Mouse (Mus musculus): ENCODE measurements at regions not wholly inside any gene's neighbourhood (a gene's known extent, or its start where the extent isn't known, plus 50 kb on each side); places are given as distances from the start of the nearest gene placed in this dataset.

- no peak overlapping the region for H3K27ac ChIP-seq (ENCODE audit: low read depth, low read length)
- no peaks in the 10 kb centered on the region for H3K27me3 ChIP-seq (ENCODE audit: control insufficient read depth, insufficient read depth, low read length)
- no peaks in the 10 kb centered on the region for H3K9me3 ChIP-seq (replicated peaks; ENCODE audit: control insufficient read depth, low read length)
- no peak for ATAC-seq (replicated peaks; ENCODE audit: insufficient number of reproducible peaks, low FRiP score, low TSS enrichment)
- H3K36me3 ChIP-seq (ENCODE audit: control insufficient read depth, insufficient read depth, low read length), result no peaks in the 10 kb centered on the region
- H3K9ac ChIP-seq (ENCODE audit: low read depth, low read length), result no peak overlapping the region
- WGBS (ENCODE audit: insufficient replicate concordance), result 57% methylated on average over 6 of the region's 6 CpGs
- no peak overlapping the region for H3K4me3 ChIP-seq (ENCODE audit: low read depth, low read length)
- no peak overlapping the region for H3K4me2 ChIP-seq
- H3K4me1 ChIP-seq (ENCODE audit: control insufficient read depth, insufficient read depth, low read length), result no peaks in the 10 kb centered on the region
Measured at GRCm38 (mm10) chr12:26562858-26563257, 93.9 kb downstream of the Cmpk2 start.

DNA sequence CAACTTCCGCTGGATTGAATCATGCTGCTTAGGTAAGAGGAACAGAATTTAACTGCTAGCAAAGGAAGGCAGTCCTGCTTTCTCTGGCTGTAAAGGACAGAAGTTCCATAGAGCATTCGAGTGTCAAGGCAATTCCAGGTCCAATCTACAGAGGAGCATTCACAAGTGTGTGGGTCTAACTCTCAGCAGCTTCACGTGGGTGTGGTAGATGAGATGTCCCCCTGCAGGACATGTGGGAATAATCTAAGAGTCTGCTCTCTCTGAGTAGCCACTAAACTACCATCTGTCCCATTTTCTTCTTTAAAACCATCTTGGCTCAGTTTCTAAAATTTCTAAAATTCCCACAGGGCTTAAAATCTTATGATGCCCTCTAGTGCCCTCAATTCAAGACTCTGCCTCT lies 90.6 kb downstream of the Cmpk2 start:
- ATAC-seq (replicated peaks; ENCODE audit: insufficient number of reproducible peaks, low FRiP score, low TSS enrichment), result no peak
- Histone ChIP-seq H3K4me3 (ENCODE audit: low read depth, low read length) (no peak overlapping the region), H3K9me3 (replicated peaks; ENCODE audit: control insufficient read depth, low read length) (no peaks in the 10 kb centered on the region), H3K36me3 (ENCODE audit: control insufficient read depth, insufficient read depth, low read length) (no peaks in the 10 kb centered on the region), H3K9ac (ENCODE audit: low read depth, low read length) (no peak overlapping the region), H3K27me3 (ENCODE audit: control insufficient read depth, insufficient read depth, low read length) (no peaks in the 10 kb centered on the region), H3K27ac (ENCODE audit: low read depth, low read length) (no peak overlapping the region), H3K4me1 (ENCODE audit: control insufficient read depth, insufficient read depth, low read length) (no peaks in the 10 kb centered on the region), H3K4me2 (no peak overlapping the region)
- WGBS (ENCODE audit: insufficient replicate concordance), result 76% methylated on average over 3 of the region's 3 CpGs

GRCm38 (mm10) chr12:26557411-26557810 lies 88.4 kb downstream of the Cmpk2 start:
- H3K4me2 ChIP-seq, result no peak overlapping the region
- no peak overlapping the region for H3K4me3 ChIP-seq (ENCODE audit: low read depth, low read length)
- H3K9me3 ChIP-seq (replicated peaks; ENCODE audit: control insufficient read depth, low read length), result no peaks in the 10 kb centered on the region
- no peaks in the 10 kb centered on the region for H3K36me3 ChIP-seq (ENCODE audit: control insufficient read depth, insufficient read depth, low read length)
- no peaks in the 10 kb centered on the region for H3K4me1 ChIP-seq (ENCODE audit: control insufficient read depth, insufficient read depth, low read length)
- 0% methylated on average over 4 of the region's 4 CpGs for WGBS (ENCODE audit: insufficient replicate concordance)
- no peak overlapping the region for H3K9ac ChIP-seq (ENCODE audit: low read depth, low read length)
- no peak overlapping the region for H3K27ac ChIP-seq (ENCODE audit: low read depth, low read length)
- H3K27me3 ChIP-seq (ENCODE audit: control insufficient read depth, insufficient read depth, low read length), result no peaks in the 10 kb centered on the region
- ATAC-seq (replicated peaks; ENCODE audit: insufficient number of reproducible peaks, low FRiP score, low TSS enrichment), result no peak

GRCm38 (mm10) chr12:26551168-26551926 lies 82.3 kb downstream of the Cmpk2 start:
- 69% methylated on average over 10 of the region's 10 CpGs for WGBS (ENCODE audit: insufficient replicate concordance)
- Histone ChIP-seq H3K36me3 (ENCODE audit: control insufficient read depth, insufficient read depth, low read length) (no peaks in the 10 kb centered on the region), H3K4me2 (no peak overlapping the region), H3K4me1 (ENCODE audit: control insufficient read depth, insufficient read depth, low read length) (no peaks in the 10 kb centered on the region), H3K27ac (ENCODE audit: low read depth, low read length) (no peak overlapping the region), H3K9ac (ENCODE audit: low read depth, low read length) (no peak overlapping the region), H3K27me3 (ENCODE audit: control insufficient read depth, insufficient read depth, low read length) (no peaks in the 10 kb centered on the region), H3K4me3 (ENCODE audit: low read depth, low read length) (no peak overlapping the region), H3K9me3 (replicated peaks; ENCODE audit: control insufficient read depth, low read length) (peaks cover 4% of the 10 kb centered on the region; the same call in 1 of the 2 replicates)
- ATAC-seq (replicated peaks; ENCODE audit: insufficient number of reproducible peaks, low FRiP score, low TSS enrichment), result no peak

DNA sequence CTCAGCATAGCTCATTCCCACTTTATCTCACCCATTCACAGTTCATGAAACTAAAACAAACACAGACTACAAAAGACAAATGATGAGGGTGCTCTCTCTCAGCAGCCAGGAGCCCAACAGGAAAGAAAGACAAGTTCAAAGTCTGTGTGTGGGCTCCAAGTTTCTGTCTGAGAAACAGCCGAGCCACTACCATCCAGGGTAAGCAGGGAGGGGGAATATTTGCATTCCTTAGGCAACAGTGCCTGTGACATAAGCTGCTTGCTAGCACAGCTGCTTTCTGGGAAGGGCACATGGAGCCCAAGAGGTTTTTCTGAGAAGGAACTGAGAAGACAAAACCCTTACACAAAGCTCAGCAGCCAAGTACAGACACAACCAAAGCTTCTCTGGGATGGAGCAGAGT lies 78.5 kb downstream of the Cmpk2 start:
- ATAC-seq (replicated peaks; ENCODE audit: insufficient number of reproducible peaks, low FRiP score, low TSS enrichment), result no peak
- no peaks in the 10 kb centered on the region for H3K27me3 ChIP-seq (ENCODE audit: control insufficient read depth, insufficient read depth, low read length)
- no peak overlapping the region for H3K9ac ChIP-seq (ENCODE audit: low read depth, low read length)
- WGBS (ENCODE audit: insufficient replicate concordance), result 22% methylated on average over 1 of the region's 1 CpGs
- H3K4me2 ChIP-seq, result no peak overlapping the region
- H3K36me3 ChIP-seq (ENCODE audit: control insufficient read depth, insufficient read depth, low read length), result no peaks in the 10 kb centered on the region
- H3K4me3 ChIP-seq (ENCODE audit: low read depth, low read length), result no peak overlapping the region
- H3K27ac ChIP-seq (ENCODE audit: low read depth, low read length), result no peak overlapping the region
- H3K4me1 ChIP-seq (ENCODE audit: control insufficient read depth, insufficient read depth, low read length), result no peaks in the 10 kb centered on the region
- H3K9me3 ChIP-seq (replicated peaks; ENCODE audit: control insufficient read depth, low read length), result peaks cover 4% of the 10 kb centered on the region; the same call in 1 of the 2 replicates

GRCm38 (mm10) chr12:26546361-26546760 lies 77.4 kb downstream of the Cmpk2 start:
- Histone ChIP-seq H3K9me3 (replicated peaks; ENCODE audit: control insufficient read depth, low read length) (peaks cover 4% of the 10 kb centered on the region; the same call in 1 of the 2 replicates), H3K4me1 (ENCODE audit: control insufficient read depth, insufficient read depth, low read length) (no peaks in the 10 kb centered on the region), H3K9ac (ENCODE audit: low read depth, low read length) (no peak overlapping the region), H3K4me3 (ENCODE audit: low read depth, low read length) (no peak overlapping the region), H3K36me3 (ENCODE audit: control insufficient read depth, insufficient read depth, low read length) (no peaks in the 10 kb centered on the region), H3K27me3 (ENCODE audit: control insufficient read depth, insufficient read depth, low read length) (no peaks in the 10 kb centered on the region), H3K4me2 (no peak overlapping the region), H3K27ac (ENCODE audit: low read depth, low read length) (no peak overlapping the region)
- ATAC-seq (replicated peaks; ENCODE audit: insufficient number of reproducible peaks, low FRiP score, low TSS enrichment), result no peak
- WGBS (ENCODE audit: insufficient replicate concordance), result 41% methylated on average over 6 of the region's 6 CpGs

GRCm38 (mm10) chr12:26543463-26543862 lies 74.5 kb downstream of the Cmpk2 start:
- H3K27ac ChIP-seq (ENCODE audit: low read depth, low read length), result no peak overlapping the region
- WGBS (ENCODE audit: insufficient replicate concordance), result 88% methylated on average over 1 of the region's 1 CpGs
- H3K9me3 ChIP-seq (replicated peaks; ENCODE audit: control insufficient read depth, low read length), result no peaks in the 10 kb centered on the region; the same call in 1 of the 2 replicates
- no peak overlapping the region for H3K4me2 ChIP-seq
- no peaks in the 10 kb centered on the region for H3K4me1 ChIP-seq (ENCODE audit: control insufficient read depth, insufficient read depth, low read length)
- no peaks in the 10 kb centered on the region for H3K36me3 ChIP-seq (ENCODE audit: control insufficient read depth, insufficient read depth, low read length)
- no peak for ATAC-seq (replicated peaks; ENCODE audit: insufficient number of reproducible peaks, low FRiP score, low TSS enrichment)
- H3K4me3 ChIP-seq (ENCODE audit: low read depth, low read length), result no peak overlapping the region
- H3K9ac ChIP-seq (ENCODE audit: low read depth, low read length), result no peak overlapping the region
- H3K27me3 ChIP-seq (ENCODE audit: control insufficient read depth, insufficient read depth, low read length), result no peaks in the 10 kb centered on the region

DNA sequence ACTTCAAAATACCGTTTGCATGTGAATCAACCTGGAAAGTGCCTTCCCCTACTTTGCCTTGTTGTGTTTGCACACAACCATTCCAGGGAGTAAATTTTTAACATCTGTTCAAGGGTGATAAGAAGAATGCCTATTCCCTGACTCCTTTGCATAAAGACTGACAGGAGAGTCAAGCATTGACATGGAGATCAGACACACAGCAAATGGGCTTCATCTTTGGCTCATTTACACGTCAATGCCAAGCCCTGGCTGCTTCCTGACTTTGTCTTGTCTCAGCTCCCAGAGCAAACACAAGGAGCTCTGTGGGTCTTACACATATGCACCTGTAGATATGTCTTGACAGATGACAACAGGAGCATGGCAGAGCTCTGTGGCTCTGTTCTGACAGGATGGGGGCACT lies 73.4 kb downstream of the Cmpk2 start:
- 43% methylated on average over 2 of the region's 2 CpGs for WGBS (ENCODE audit: insufficient replicate concordance)
- Histone ChIP-seq H3K9ac (ENCODE audit: low read depth, low read length) (no peak overlapping the region), H3K4me2 (no peak overlapping the region), H3K27ac (ENCODE audit: low read depth, low read length) (no peak overlapping the region), H3K9me3 (replicated peaks; ENCODE audit: control insufficient read depth, low read length) (no peaks in the 10 kb centered on the region), H3K4me1 (ENCODE audit: control insufficient read depth, insufficient read depth, low read length) (no peaks in the 10 kb centered on the region), H3K27me3 (ENCODE audit: control insufficient read depth, insufficient read depth, low read length) (no peaks in the 10 kb centered on the region), H3K4me3 (ENCODE audit: low read depth, low read length) (no peak overlapping the region), H3K36me3 (ENCODE audit: control insufficient read depth, insufficient read depth, low read length) (no peaks in the 10 kb centered on the region)
- no peak for ATAC-seq (replicated peaks; ENCODE audit: insufficient number of reproducible peaks, low FRiP score, low TSS enrichment)

DNA sequence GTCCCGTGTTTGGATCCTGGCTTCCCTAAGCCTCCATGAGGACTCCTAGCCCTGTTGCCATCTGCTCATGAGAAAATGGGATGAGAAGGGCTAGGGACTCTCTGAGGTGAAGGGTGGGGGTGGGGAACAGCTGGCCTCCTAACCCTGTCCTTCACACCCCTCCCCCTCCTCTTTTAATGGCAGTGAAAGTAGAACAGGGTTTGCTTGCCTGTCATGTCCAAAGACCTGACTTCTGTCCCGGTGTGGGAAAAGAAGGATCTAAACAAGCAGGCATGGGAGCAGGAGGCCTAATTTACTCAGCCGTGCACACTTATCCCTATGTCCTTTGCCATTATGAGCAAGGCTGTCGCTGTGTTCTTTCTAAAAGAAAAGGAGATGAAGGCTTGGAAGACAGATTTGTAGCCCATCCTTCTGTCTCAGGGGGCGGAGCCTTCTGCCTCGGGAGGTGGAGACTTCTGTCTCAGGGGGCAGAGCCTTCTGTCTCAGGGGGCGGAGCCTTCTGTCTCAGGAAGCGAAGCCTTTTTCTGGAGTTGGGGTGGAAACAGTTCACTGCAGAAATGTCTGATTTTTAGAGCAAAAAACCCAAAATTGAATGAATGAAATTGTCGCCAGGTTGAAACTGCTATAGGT lies 66.4 kb downstream of the Cmpk2 start:
- no peak overlapping the region for H3K4me2 ChIP-seq
- no peak overlapping the region for H3K4me3 ChIP-seq (ENCODE audit: low read depth, low read length)
- no peaks in the 10 kb centered on the region for H3K27me3 ChIP-seq (ENCODE audit: control insufficient read depth, insufficient read depth, low read length)
- no peaks in the 10 kb centered on the region for H3K9me3 ChIP-seq (replicated peaks; ENCODE audit: control insufficient read depth, low read length)
- H3K36me3 ChIP-seq (ENCODE audit: control insufficient read depth, insufficient read depth, low read length), result no peaks in the 10 kb centered on the region
- no peak overlapping the region for H3K9ac ChIP-seq (ENCODE audit: low read depth, low read length)
- no peak overlapping the region for H3K27ac ChIP-seq (ENCODE audit: low read depth, low read length)
- 71% methylated on average over 9 of the region's 9 CpGs for WGBS (ENCODE audit: insufficient replicate concordance)
- ATAC-seq (replicated peaks; ENCODE audit: insufficient number of reproducible peaks, low FRiP score, low TSS enrichment), result no peak
- peaks cover 7% of the 10 kb centered on the region for H3K4me1 ChIP-seq (ENCODE audit: control insufficient read depth, insufficient read depth, low read length)

Measured in heart, embryonic 11.5 days (tissue).